22 mouse cellular contexts compared by ENCODE assay signal in genomic region chr1:59524759-59525158, GRCm38 (mm10). TPM values are rescaled to one million over a fixed set of nuclear protein-coding genes. Genes with fewer than 3 reads are reported as not detected.
DNase-seq lines count a peak whose midpoint lies in the region; ATAC-seq lines count a peak whose summit lies in the region.
"Had no signal": no experiment of that assay in that cellular context is flagged by ENCODE, and none has a peak within 500 bp of the region (broad histone marks: within the 10 kb centered on the region; RNA-seq: fewer than 3 reads in every experiment).

No protein-coding gene starts in this region.

- no peaks in the 10 kb centered on the region for H3K27me3 ChIP-seq in limb, embryonic 15.5 days
- H3K27me3 ChIP-seq in limb, embryonic 10.5 days (ENCODE audit: low read depth, poor library complexity, severe bottlenecking) = no peaks in the 10 kb centered on the region
- no peaks in the 10 kb centered on the region for H3K27me3 ChIP-seq in midbrain, embryonic 12.5 days
- H3K27me3 ChIP-seq: forebrain, embryonic 13.5 days; heart, embryonic 15.5 days; intestine, embryonic 15.5 days; liver, embryonic 12.5 days had no signal

- H3K4me3 ChIP-seq in limb, embryonic 15.5 days = no peak overlapping the region
- no peak overlapping the region for H3K4me3 ChIP-seq in limb, embryonic 10.5 days
- no peak overlapping the region for H3K4me3 ChIP-seq in midbrain, embryonic 12.5 days
- H3K4me3 ChIP-seq: forebrain, embryonic 13.5 days; heart, adult 2 months; heart, embryonic 15.5 days; intestine, embryonic 15.5 days; liver, embryonic 12.5 days had no signal

- no peak for DNase-seq in limb, embryonic 10.5 days (ENCODE audit: low spot score)
- peak; percentile 47 for DNase-seq in fibroblast of lung, adult 2 months (ENCODE audit: low read depth)
- DNase-seq in ovary, postnatal 36 days (ENCODE audit: low spot score) = no peak
- DNase-seq in urinary bladder, postnatal 25 days (ENCODE audit: low spot score) = no peak
- no peak for DNase-seq in liver
- DNase-seq: adrenal gland, postnatal 25 days; B cell, adult 2 months; cerebellum, adult 11 months; gastrocnemius, postnatal 14 days; heart, adult 2 months; heart, postnatal 4 days; lung, embryonic 14.5 days; lung, postnatal 4 days; spleen, adult 18-20 months; thymus, postnatal 4 days had no signal

- H3K9ac ChIP-seq in limb, embryonic 15.5 days = no peak overlapping the region
- H3K9ac ChIP-seq in midbrain, embryonic 12.5 days (replicated peaks) = no peak overlapping the region
- H3K9ac ChIP-seq: forebrain, embryonic 13.5 days; heart, embryonic 15.5 days; intestine, embryonic 15.5 days; liver, embryonic 12.5 days; lung, embryonic 14.5 days had no signal

- peaks cover 17% of the 10 kb centered on the region for H3K4me1 ChIP-seq in limb, embryonic 15.5 days
- H3K4me1 ChIP-seq in limb, embryonic 10.5 days = peaks cover 31% of the 10 kb centered on the region
- H3K4me1 ChIP-seq in midbrain, embryonic 12.5 days = peaks cover 22% of the 10 kb centered on the region
- H3K4me1 ChIP-seq: liver, embryonic 12.5 days had no signal

- no peaks in the 10 kb centered on the region for H3K9me3 ChIP-seq in limb, embryonic 15.5 days
- no peaks in the 10 kb centered on the region for H3K9me3 ChIP-seq in limb, embryonic 10.5 days (replicated peaks)
- no peaks in the 10 kb centered on the region for H3K9me3 ChIP-seq in midbrain, embryonic 12.5 days
- H3K9me3 ChIP-seq: forebrain, embryonic 13.5 days; heart, embryonic 15.5 days; intestine, embryonic 15.5 days; liver, embryonic 12.5 days had no signal

- WGBS in limb, embryonic 15.5 days = 35% methylated on average over 3 of the region's 3 CpGs
- WGBS in limb, embryonic 10.5 days = 66% methylated on average over 3 of the region's 3 CpGs
- 67% methylated on average over 3 of the region's 3 CpGs for WGBS in midbrain, embryonic 12.5 days

- ATAC-seq in limb, embryonic 15.5 days (ENCODE audit: insufficient number of reproducible peaks, low FRiP score, low TSS enrichment, low read depth) = no peak
- no peak for ATAC-seq in midbrain, embryonic 12.5 days (ENCODE audit: low FRiP score, low read depth)
- ATAC-seq: intestine, embryonic 15.5 days; liver, embryonic 12.5 days had no signal

- peak overlapping the region; percentile 64 for H3K27ac ChIP-seq in limb, embryonic 15.5 days
- no peak overlapping the region for H3K27ac ChIP-seq in limb, embryonic 10.5 days
- 0 out of 2 replicates have a peak overlapping the region, but pooled peaks have one; percentile 31 for H3K27ac ChIP-seq in midbrain, embryonic 12.5 days (replicated peaks)
- H3K27ac ChIP-seq: forebrain, embryonic 13.5 days; heart, adult 2 months; heart, embryonic 15.5 days; intestine, embryonic 15.5 days; kidney, postnatal 0 days; liver, embryonic 12.5 days had no signal

- H3K36me3 ChIP-seq in limb, embryonic 15.5 days = no peaks in the 10 kb centered on the region
- H3K36me3 ChIP-seq in limb, embryonic 10.5 days = no peaks in the 10 kb centered on the region
- no peaks in the 10 kb centered on the region for H3K36me3 ChIP-seq in midbrain, embryonic 12.5 days
- H3K36me3 ChIP-seq: heart, embryonic 15.5 days; intestine, embryonic 15.5 days; liver, embryonic 12.5 days had no signal

- H3K4me2 ChIP-seq in limb, embryonic 15.5 days = no peak overlapping the region
- H3K4me2 ChIP-seq in midbrain, embryonic 12.5 days (replicated peaks) = no peak overlapping the region
- H3K4me2 ChIP-seq: forebrain, embryonic 13.5 days; heart, embryonic 15.5 days; intestine, embryonic 15.5 days; liver, embryonic 12.5 days; lung, embryonic 14.5 days had no signal

RNA-seq across cellular contexts. Expression of gene Gm973, which starts 8.7 kb away (rescaled TPM):
- polyA plus RNA-seq in limb, embryonic 15.5 days (2015; fragmentation: Nextera tagmentation; extraction: Ambion mirVana) = 1.9 and 2.4 TPM in 2 replicates
- polyA plus RNA-seq in limb, embryonic 10.5 days (2016; fragmentation: Nextera tagmentation; extraction: Ambion mirVana) = 0.18 and 0.55 TPM in 2 replicates
- polyA plus RNA-seq in midbrain, embryonic 12.5 days (2016; fragmentation: Nextera tagmentation; extraction: Ambion mirVana) = 3.9 and 6.7 TPM in 2 replicates
- polyA plus RNA-seq: liver, embryonic 12.5 days; lung, embryonic 14.5 days had no signal

RNA-seq across cellular contexts. Expression of gene Fzd7, which starts 42.5 kb away (rescaled TPM):
- 7.1 and 10.3 TPM in 2 replicates for polyA plus RNA-seq in limb, embryonic 15.5 days (2015; fragmentation: Nextera tagmentation; extraction: Ambion mirVana)
- polyA plus RNA-seq in limb, embryonic 10.5 days (2016; fragmentation: Nextera tagmentation; extraction: Ambion mirVana) = 13.2 and 13.5 TPM in 2 replicates
- 6.3 and 8.7 TPM in 2 replicates for polyA plus RNA-seq in midbrain, embryonic 12.5 days (2016; fragmentation: Nextera tagmentation; extraction: Ambion mirVana)
